In genomic region chr8:106892210-106892805, GRCm38 (mm10) we compare ENCODE assay signal across 8 mouse cellular contexts. TPM values are rescaled to one million over a fixed set of nuclear protein-coding genes. Genes with fewer than 3 reads are reported as not detected.
DNase-seq lines count a peak whose midpoint lies in the region; ATAC-seq and TF ChIP-seq lines count a peak whose summit lies in the region.

No protein-coding gene starts in this region.

- H3K27me3 ChIP-seq in heart, embryonic 16.5 days (ENCODE audit: control insufficient read depth, insufficient read depth, low read length) = no peaks in the 10 kb centered on the region
- no peaks in the 10 kb centered on the region for H3K27me3 ChIP-seq in liver, adult 2 months (ENCODE audit: control insufficient read depth, insufficient read depth, low read length)

- TF ChIP-seq CTCF in liver, adult 2 months (IDR thresholded peaks at IDR 0.05; ENCODE audit: low read depth, low read length) = no peak

- 1% methylated on average over 15 of the region's 15 CpGs for WGBS in heart, embryonic 16.5 days
- 5% methylated on average over 15 of the region's 15 CpGs for WGBS in liver, adult 2 months

- peaks cover 19% of the 10 kb centered on the region for H3K79me2 ChIP-seq in liver, adult 2 months (ENCODE audit: control insufficient read depth, insufficient read depth, low read length)

- peak overlapping the region; percentile 84 for H3K4me2 ChIP-seq in heart, embryonic 16.5 days (ENCODE audit: low read depth, low read length)

- H3K27ac ChIP-seq in heart, embryonic 16.5 days (ENCODE audit: low read length) = peak overlapping the region; percentile 97
- peak overlapping the region; percentile 9; the same call in 1 of the 2 replicates for H3K27ac ChIP-seq in liver, adult 2 months (replicated peaks; ENCODE audit: insufficient read depth, low read depth, low read length)

- H3K4me1 ChIP-seq in heart, embryonic 16.5 days (ENCODE audit: control insufficient read depth, insufficient read depth, low read length) = peaks cover 37% of the 10 kb centered on the region
- H3K4me1 ChIP-seq in liver, adult 2 months (ENCODE audit: control insufficient read depth, insufficient read depth, low read length) = peaks cover 6% of the 10 kb centered on the region

- no peak for TF ChIP-seq POLR2A in liver, adult 2 months (IDR thresholded peaks at IDR 0.05; ENCODE audit: extremely low read depth, insufficient read depth, low read length)

- peak; percentile 19 to 39 for DNase-seq in spleen, postnatal 36 days (ENCODE audit: low spot score in 2 of 2)
- no peak for DNase-seq in spleen, adult 18-20 months
- peak; percentile 44 for DNase-seq in c-Kit-positive CD71-positive TER-119-positive erythroid progenitor cells, embryonic 14.5 days (ENCODE audit: low spot score)
- DNase-seq in liver, adult 2 months (ENCODE audit: extremely low read depth, low read depth, low spot score) = no peak
- peak; percentile 59 for DNase-seq in neural tube, embryonic 10.5 days (ENCODE audit: extremely low spot score, low spot score)
- no peak for DNase-seq in frontal cortex, postnatal 36 days (ENCODE audit: low spot score in 2 of 2)
- no peak for DNase-seq in layer of hippocampus, postnatal 25 days (ENCODE audit: extremely low spot score in 1 of 2, low spot score in 1 of 2)

- H3K36me3 ChIP-seq in heart, embryonic 16.5 days (ENCODE audit: control insufficient read depth, insufficient read depth) = peaks cover 13% of the 10 kb centered on the region
- H3K36me3 ChIP-seq in liver, adult 2 months (ENCODE audit: control insufficient read depth, insufficient read depth, low read length) = peaks cover 8% of the 10 kb centered on the region

- peak overlapping the region; percentile 92 for H3K9ac ChIP-seq in heart, embryonic 16.5 days (ENCODE audit: low read length)
- peak overlapping the region; percentile 96 for H3K9ac ChIP-seq in liver, adult 2 months (ENCODE audit: low read depth, low read length)

- ATAC-seq in heart, embryonic 16.5 days (replicated peaks; ENCODE audit: extremely low read depth, insufficient read depth, low FRiP score) = no peak; the same call in 1 of the 2 replicates

- H3K4me3 ChIP-seq in heart, embryonic 16.5 days (ENCODE audit: low read length) = peak overlapping the region; percentile 91
- H3K4me3 ChIP-seq in liver, adult 2 months (ENCODE audit: insufficient read depth, low read depth, low read length) = peak overlapping the region; percentile 99

- no peaks in the 10 kb centered on the region for H3K9me3 ChIP-seq in heart, embryonic 16.5 days (replicated peaks; ENCODE audit: control insufficient read depth, low read length)

RNA-seq across cellular contexts. Expression of gene Utp4, which starts 1.1 kb away (rescaled TPM):
- 42.5 and 48.1 TPM in 2 replicates for polyA plus RNA-seq in heart, embryonic 16.5 days (2015; fragmentation: Nextera tagmentation; extraction: Ambion mirVana)
- total RNA-seq in liver, adult 2 months (2014; rRNA removed) = 8.0 and 9.3 TPM in 2 replicates
- 11.8 and 14.9 TPM in 2 replicates for polyA plus RNA-seq in liver, adult 2 months (2012; rRNA removed)
- total RNA-seq in layer of hippocampus, postnatal 25 days (2021) = 10 to 100 TPM; 37.6 to 42.8 TPM

RNA-seq across cellular contexts. Expression of gene Has3, which starts 22.3 kb away (rescaled TPM):
- 0.22 and 0.26 TPM in 2 replicates for polyA plus RNA-seq in heart, embryonic 16.5 days (2015; fragmentation: Nextera tagmentation; extraction: Ambion mirVana)
- total RNA-seq in liver, adult 2 months (2014; rRNA removed) = 0.07 TPM in 1 of 2 replicates, not detected in the other
- polyA plus RNA-seq in liver, adult 2 months (2012; rRNA removed) = 0.02 TPM in 2 replicates
- 1 to 10 TPM; 2.8 to 4.5 TPM for total RNA-seq in layer of hippocampus, postnatal 25 days (2021)

RNA-seq across cellular contexts. Expression of gene Sntb2, which starts 43.2 kb away (rescaled TPM):
- polyA plus RNA-seq in heart, embryonic 16.5 days (2015; fragmentation: Nextera tagmentation; extraction: Ambion mirVana) = 11.7 and 12.4 TPM in 2 replicates
- total RNA-seq in liver, adult 2 months (2014; rRNA removed) = 3.0 and 4.9 TPM in 2 replicates
- 1.6 TPM in 2 replicates for polyA plus RNA-seq in liver, adult 2 months (2012; rRNA removed)
- 10 to 100 TPM; 17.2 to 17.9 TPM for total RNA-seq in layer of hippocampus, postnatal 25 days (2021)

Comparison
In these comparisons a context has a peak if more than half of its experiments do, and no peak if none do; other contexts are left out.
1. DNase-seq: peak in spleen, postnatal 36 days (2 of 2), c-Kit-positive CD71-positive TER-119-positive erythroid progenitor cells, embryonic 14.5 days (single experiment) and neural tube, embryonic 10.5 days (single experiment); none in spleen, adult 18-20 months (0 of 2), liver, adult 2 months (single experiment), frontal cortex, postnatal 36 days (0 of 2) and layer of hippocampus, postnatal 25 days (0 of 2).